Mouse (Mus musculus) heart, embryonic 16.5 days (tissue): Measurements from ENCODE around the gene Dnal4. TPM values are rescaled to one million over a fixed set of nuclear protein-coding genes. Genes with fewer than 3 reads are reported as not detected.

Source experiments
- ATAC-seq: fragments of 200-750 bp; cut with Nextera tagmentation; replicated peaks from 2 replicates; pipeline ENCODE4 v1.8.0; 2017; ENCODE audit warnings: moderate number of reproducible peaks; ENCODE audit not compliant: insufficient read depth, low FRiP score; ENCODE audit errors: extremely low read depth
- H3K27ac ChIP-seq: fragments of 300-500 bp; sonication (generic); 2 replicates; pipeline ENCODE4 v1.5.1; 2014; ENCODE audit warnings: mild to moderate bottlenecking, low read length, control low read depth, moderate library complexity
- H3K27me3 ChIP-seq: fragments of 300-500 bp; sonication (generic); 2 replicates; pipeline ENCODE4 v1.6.1; 2014; ENCODE audit warnings: low read length, mixed read lengths; ENCODE audit not compliant: control insufficient read depth, insufficient read depth
- H3K36me3 ChIP-seq: fragments of 300-500 bp; sonication (generic); 2 replicates; pipeline ENCODE4 v1.6.1; 2014; ENCODE audit not compliant: control insufficient read depth, insufficient read depth
- H3K4me1 ChIP-seq: fragments of 300-500 bp; sonication (generic); 2 replicates; pipeline ENCODE4 v1.6.1; 2014; ENCODE audit warnings: low read length, mixed read lengths; ENCODE audit not compliant: control insufficient read depth, insufficient read depth
- H3K4me2 ChIP-seq: fragments of 300-500 bp; sonication (generic); 2 replicates; pipeline ENCODE4 v1.6.1; 2014; ENCODE audit warnings: low read depth, mild to moderate bottlenecking, control low read depth, low read length
- H3K4me3 ChIP-seq: fragments of 300-500 bp; sonication (generic); 2 replicates; pipeline ENCODE4 v1.5.1; 2014; ENCODE audit warnings: mild to moderate bottlenecking, control low read depth, low read length
- H3K9ac ChIP-seq: fragments of 300-500 bp; sonication (generic); 2 replicates; pipeline ENCODE4 v1.6.1; 2014; ENCODE audit warnings: low read length, control low read depth
- H3K9me3 ChIP-seq: fragments of 300-500 bp; sonication (generic); replicated peaks from 2 replicates; pipeline ENCODE4 v1.6.1; 2016; ENCODE audit warnings: low read length; ENCODE audit not compliant: control insufficient read depth
- WGBS: fragments of 180-500 bp; shearing (Covaris S2); extraction: QIAGEN DNeasy Blood & Tissue Kit; methylation state at CpG from one replicate; pipeline ENCODE4 v1.1.7; 2014; 5-methylcytosine and 5-hydroxymethylcytosine counted together
- polyA plus RNA-seq: library from polyadenylated mRNA; unstranded; fragments of >200 nt; fragmentation: Nextera tagmentation; extraction: Ambion mirVana; gene quantifications from 2 replicates; pipeline ENCODE4 v1.2.1, GENCODE M21; 2015

Dnal4 gene
- polyA plus RNA-seq, 1 experiment from 2014 or later = 43.5 TPM

DNA sequence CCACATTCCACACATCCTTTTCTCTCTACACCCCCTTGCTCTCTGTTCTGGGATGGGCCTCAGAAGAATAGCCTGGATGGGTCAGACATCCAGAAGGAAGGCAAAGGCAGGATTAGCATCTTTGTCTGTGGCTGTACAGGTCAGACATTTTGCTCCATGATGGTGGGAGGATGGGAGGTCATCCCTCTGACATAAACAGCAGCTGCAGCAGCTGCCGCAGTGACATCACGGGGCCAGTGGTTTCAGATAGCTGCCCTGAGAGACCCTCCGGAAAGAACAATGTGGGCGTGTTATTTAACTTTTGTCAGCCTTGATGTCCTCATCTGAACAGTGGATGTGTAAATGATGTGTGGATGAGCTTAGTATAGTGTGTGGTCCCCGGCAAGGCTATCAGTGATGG lies 31.8 kb downstream of the Dnal4 start:
- Histone ChIP-seq H3K9ac (no peak overlapping the region), H3K4me1 (peaks cover 12% of the 10 kb centered on the region), H3K4me2 (no peak overlapping the region), H3K27me3 (no peaks in the 10 kb centered on the region), H3K36me3 (no peaks in the 10 kb centered on the region), H3K27ac (no peak overlapping the region), H3K4me3 (no peak overlapping the region), H3K9me3 (no peaks in the 10 kb centered on the region)
- 77% methylated on average over 5 of the region's 5 CpGs for WGBS
- ATAC-seq = no peak

DNA sequence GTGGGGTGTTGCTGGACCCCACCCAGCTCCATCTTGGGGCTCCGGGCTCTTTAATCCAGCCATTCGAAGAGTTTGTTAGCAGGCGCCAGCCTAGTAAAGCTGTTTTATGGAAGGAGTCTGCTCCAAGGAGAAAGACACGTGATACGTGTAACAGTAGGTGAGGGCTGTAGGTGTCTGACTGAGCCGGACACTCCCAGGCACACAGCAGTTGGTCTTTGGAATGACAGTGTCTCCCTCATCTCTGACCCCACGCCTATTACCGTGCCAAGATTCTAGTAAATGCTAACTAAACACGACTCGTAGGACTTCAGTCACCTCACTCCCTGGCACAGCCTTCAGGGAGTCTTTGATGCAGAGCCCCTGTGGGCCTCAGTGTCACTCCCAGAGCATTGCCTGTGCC lies 32.3 kb downstream of the Dnal4 start:
- Histone ChIP-seq H3K27ac (no peak overlapping the region), H3K4me1 (peaks cover 17% of the 10 kb centered on the region), H3K9ac (no peak overlapping the region), H3K36me3 (no peaks in the 10 kb centered on the region), H3K4me2 (no peak overlapping the region), H3K4me3 (no peak overlapping the region), H3K9me3 (no peaks in the 10 kb centered on the region), H3K27me3 (no peaks in the 10 kb centered on the region)
- 83% methylated on average over 10 of the region's 10 CpGs for WGBS
- ATAC-seq = no peak

DNA sequence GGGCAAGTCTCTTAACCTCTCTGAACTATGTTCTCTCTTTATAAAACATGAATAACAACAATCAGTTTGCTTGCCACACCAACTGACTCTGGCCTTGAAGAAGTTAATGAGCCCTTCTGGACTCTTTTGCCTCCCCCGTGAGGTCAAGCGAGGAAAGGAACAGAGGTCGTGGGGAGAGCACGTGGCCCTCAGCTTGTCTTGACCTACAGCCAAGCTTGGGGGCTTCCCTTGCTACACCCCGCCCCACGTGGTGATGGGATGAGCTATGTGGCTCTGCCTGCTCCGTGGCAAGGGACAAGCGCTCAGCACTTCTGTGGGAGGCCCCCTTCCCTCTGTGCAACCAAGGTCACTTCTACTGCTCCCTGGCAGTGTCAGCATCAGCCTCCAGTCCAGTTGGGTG lies 32.9 kb downstream of the Dnal4 start:
- Histone ChIP-seq H3K9ac (no peak overlapping the region), H3K4me2 (no peak overlapping the region), H3K4me1 (peaks cover 23% of the 10 kb centered on the region), H3K27me3 (no peaks in the 10 kb centered on the region), H3K4me3 (no peak overlapping the region), H3K9me3 (no peaks in the 10 kb centered on the region), H3K27ac (no peak overlapping the region), H3K36me3 (no peaks in the 10 kb centered on the region)
- 63% methylated on average over 8 of the region's 8 CpGs for WGBS
- ATAC-seq = no peak

DNA sequence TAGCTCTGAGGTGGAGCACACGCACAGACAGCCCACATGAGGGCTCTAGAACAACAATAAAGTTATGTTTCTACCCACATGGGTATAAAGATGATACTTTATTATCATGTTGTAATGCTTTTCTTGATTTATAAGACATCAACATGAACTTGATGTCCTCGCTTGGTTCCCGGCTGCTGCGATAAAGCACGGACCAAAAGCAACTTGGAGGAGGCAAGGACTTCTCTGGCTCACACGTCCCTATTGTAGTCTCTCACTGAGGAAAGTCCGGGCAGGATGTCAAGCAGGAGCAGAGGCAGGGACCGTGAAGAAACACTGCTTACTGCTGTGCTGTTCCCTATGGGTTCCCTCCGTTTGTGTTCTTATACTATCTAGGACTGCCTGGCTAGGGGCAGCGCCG lies 33.6 kb downstream of the Dnal4 start:
- Histone ChIP-seq H3K36me3 (0 out of 2 replicates have a peak, but pooled peaks cover under 1% of the 10 kb centered on the region), H3K4me3 (no peak overlapping the region), H3K9me3 (no peaks in the 10 kb centered on the region), H3K4me2 (no peak overlapping the region), H3K9ac (no peak overlapping the region), H3K27me3 (no peaks in the 10 kb centered on the region), H3K27ac (no peak overlapping the region), H3K4me1 (peaks cover 30% of the 10 kb centered on the region)
- 92% methylated on average over 11 of the region's 11 CpGs for WGBS
- no peak for ATAC-seq

DNA sequence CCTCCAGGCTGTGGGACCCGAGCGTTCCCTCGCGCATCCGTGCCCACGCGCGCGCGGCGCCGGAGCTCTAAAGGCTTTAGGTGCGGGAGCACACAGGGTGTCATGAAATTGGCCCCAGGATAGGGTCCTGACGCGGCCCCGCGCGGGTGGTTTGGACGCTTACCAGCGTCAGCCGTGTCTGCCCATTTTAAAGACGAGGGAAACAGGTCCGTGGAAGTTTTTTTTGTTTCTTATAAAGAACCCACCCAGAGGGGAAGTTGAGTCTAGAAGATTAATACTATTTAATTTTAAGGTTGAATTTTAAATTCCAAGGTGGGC lies 35.0 kb downstream of the Dnal4 start:
- Histone ChIP-seq H3K4me2 (peak overlapping the region; percentile 80), H3K9me3 (no peaks in the 10 kb centered on the region)
- ATAC-seq = peak; percentile 4; the same call in 1 of the 2 replicates

DNA sequence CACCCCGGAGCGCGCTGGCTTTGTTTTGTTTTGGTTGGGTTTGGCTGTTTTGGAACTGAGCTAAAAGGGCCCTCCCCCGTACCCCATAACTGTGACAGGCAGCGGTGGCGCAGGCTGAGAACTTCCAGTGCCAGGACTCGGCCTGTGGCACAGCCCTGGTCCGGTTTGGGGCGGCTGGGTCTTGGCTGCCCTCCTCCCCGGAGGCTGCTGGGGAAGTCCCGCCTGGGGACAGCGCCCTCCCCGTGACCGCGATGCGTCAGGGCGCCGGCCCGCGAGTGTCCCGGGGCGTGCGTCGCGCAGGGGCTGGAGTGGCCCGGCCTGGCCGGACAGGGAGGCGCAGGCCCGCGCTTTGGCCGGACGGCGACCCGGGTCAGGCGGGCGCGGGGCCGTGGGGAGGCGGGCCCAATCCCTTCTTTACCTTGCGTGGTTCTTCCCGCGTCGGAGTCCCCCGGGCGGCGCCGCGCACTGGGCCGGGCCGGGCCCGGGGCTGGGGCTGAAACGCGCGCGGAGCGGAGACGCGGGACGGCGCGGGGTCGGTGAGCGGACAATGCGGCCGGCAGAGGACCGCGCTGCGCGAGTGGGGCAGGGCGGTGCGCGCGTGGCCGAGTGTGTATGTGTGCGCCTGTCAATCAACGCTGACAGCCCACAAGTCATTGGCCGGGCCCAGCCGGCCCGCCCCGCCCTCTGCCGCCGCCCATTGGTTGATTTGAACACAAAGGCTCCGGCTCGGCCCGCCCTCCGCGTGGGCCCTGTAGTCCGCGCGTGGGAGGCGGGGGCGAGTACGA lies 35.5 kb downstream of the Dnal4 start, which contains the start of gene Sun2:
Sun2 (minus strand) TSS at position 616 of the 785 bp plus-strand sequence.
- H3K4me3 ChIP-seq = peak within 1 kb of the TSS; percentile 69
- H3K36me3 ChIP-seq = peaks cover 15% of the 10 kb centered on the region
- H3K4me2 ChIP-seq = peak within 1 kb of the TSS; percentile 83
- under 1% methylated on average over 90 of the region's 93 CpGs for WGBS
- ATAC-seq = peak; percentile 90
- H3K9me3 ChIP-seq = no peaks in the 10 kb centered on the region
- peak within 1 kb of the TSS; percentile 82 for H3K9ac ChIP-seq
- H3K27me3 ChIP-seq = no peaks in the 10 kb centered on the region
- peak within 1 kb of the TSS; percentile 90 for H3K27ac ChIP-seq
- peaks cover 34% of the 10 kb centered on the region for H3K4me1 ChIP-seq

More for the DNA sequence above, 35.0 kb downstream of the Dnal4 start:
- Histone ChIP-seq H3K4me1 (peaks cover 34% of the 10 kb centered on the region), H3K27me3 (no peaks in the 10 kb centered on the region), H3K27ac (peak overlapping the region; percentile 8; the same call in 1 of the 2 replicates), H3K4me3 (peak overlapping the region; percentile 69), H3K36me3 (peaks cover 9% of the 10 kb centered on the region), H3K9ac (peak overlapping the region; percentile 82)
- 0% methylated on average over 23 of the region's 23 CpGs for WGBS

DNA sequence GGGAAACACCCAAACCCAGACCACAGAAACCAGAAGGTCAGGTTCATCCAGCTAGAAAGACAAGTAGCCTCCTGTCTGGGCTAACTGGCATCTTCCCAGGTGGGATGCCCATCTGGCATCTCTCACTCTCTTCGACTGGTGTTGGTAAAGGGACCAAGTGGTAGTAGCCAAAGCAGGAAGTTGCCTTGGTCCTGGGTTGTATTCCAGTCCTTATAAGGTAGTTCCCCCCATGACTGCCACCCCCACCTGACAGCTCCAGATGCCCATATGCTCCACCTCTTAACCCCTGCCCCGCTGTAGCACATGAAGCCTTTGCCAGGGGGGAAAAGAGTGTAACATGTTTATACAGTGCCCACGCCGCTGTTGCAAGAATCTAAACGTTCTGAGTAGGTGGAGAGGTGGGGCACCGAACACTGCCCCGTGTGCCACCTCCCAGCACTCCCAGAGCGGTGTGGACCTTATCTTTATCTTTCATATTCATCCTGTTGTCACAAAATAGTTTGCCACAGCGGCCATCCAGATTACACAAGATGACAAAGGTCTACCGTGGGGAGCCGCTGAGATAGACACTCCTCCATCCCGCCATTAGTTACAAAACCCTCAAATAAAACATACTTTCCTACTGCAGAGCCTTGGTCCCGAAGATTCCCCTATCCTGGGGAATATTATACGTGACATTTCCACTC lies 36.3 kb downstream of the Dnal4 start:
- Histone ChIP-seq H3K9me3 (no peaks in the 10 kb centered on the region), H3K27me3 (no peaks in the 10 kb centered on the region), H3K4me2 (peak overlapping the region; percentile 83), H3K36me3 (peaks cover 23% of the 10 kb centered on the region), H3K4me1 (peaks cover 34% of the 10 kb centered on the region), H3K9ac (peak overlapping the region; percentile 82), H3K4me3 (peak overlapping the region; percentile 69), H3K27ac (peak overlapping the region; percentile 90)
- 0 out of 2 replicates have a peak, but pooled peaks have one; percentile 23 for ATAC-seq
- 7% methylated on average over 14 of the region's 14 CpGs for WGBS

DNA sequence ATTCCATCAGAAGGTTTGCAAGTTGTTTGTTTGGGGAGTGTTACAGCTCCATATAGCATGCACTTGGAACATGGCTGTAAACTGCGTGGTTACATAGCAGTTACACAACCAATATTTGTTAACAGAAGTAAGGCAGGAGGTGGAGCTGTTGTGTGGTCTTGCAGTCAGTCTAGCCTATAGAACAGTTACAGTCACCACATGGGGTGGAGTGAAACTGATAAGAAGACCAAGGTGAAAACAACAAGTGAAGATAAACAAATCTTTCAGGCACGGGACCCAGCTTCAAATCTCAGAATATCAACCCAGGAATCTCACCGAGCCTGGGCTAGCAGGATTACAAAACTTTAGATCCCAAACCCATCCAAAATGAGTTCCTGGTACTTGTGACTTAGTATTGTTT lies 36.9 kb downstream of the Dnal4 start:
- WGBS = 47% methylated on average over 3 of the region's 3 CpGs
- Histone ChIP-seq H3K4me1 (peaks cover 37% of the 10 kb centered on the region), H3K9ac (peak overlapping the region; percentile 82), H3K27ac (peak overlapping the region; percentile 90), H3K9me3 (no peaks in the 10 kb centered on the region), H3K4me2 (peak overlapping the region; percentile 83), H3K4me3 (peak overlapping the region; percentile 69), H3K36me3 (peaks cover 25% of the 10 kb centered on the region), H3K27me3 (no peaks in the 10 kb centered on the region)
- ATAC-seq = no peak

DNA sequence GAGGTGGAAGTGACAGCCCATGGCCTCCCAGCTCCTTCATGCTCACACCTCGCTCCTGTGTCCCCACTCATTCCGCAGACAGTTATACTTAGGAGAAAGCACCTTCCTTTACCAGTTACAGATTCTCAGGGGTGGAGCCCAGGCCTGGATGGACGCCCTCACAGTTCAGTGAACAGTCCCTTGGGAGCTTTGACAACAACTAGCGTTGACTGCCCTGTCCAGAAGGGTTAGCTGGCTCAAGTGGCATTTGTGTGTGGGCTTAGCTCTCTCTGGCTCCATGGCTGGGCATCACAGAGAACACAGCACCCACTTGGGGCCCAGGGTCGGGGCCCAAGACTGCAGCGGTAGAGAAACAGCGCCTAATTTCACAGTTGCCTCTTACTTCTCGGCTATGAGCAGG lies 43.3 kb downstream of the Dnal4 start:
- ATAC-seq = no peak
- Histone ChIP-seq H3K27ac (peak overlapping the region; percentile 99), H3K4me3 (no peak overlapping the region), H3K4me1 (peaks cover 27% of the 10 kb centered on the region), H3K36me3 (peaks cover 68% of the 10 kb centered on the region), H3K9me3 (no peaks in the 10 kb centered on the region), H3K4me2 (no peak overlapping the region), H3K9ac (peak overlapping the region; percentile 66), H3K27me3 (no peaks in the 10 kb centered on the region)
- 75% methylated on average over 8 of the region's 8 CpGs for WGBS
